Mouse (Mus musculus): ENCODE measurements around the gene Appl1. TPM values are rescaled to one million over a fixed set of nuclear protein-coding genes. Genes with fewer than 3 reads are reported as not detected.

Gene Appl1
- polyA plus RNA-seq, 1 experiment from 2014 or later, result 31.7 TPM

GRCm38 (mm10) chr14:26887244-26887643, 83.8 kb downstream of the Appl1 start:
- no peaks in the 10 kb centered on the region for H3K36me3 ChIP-seq (replicated peaks)
- H3K27me3 ChIP-seq (replicated peaks; ENCODE audit: low read depth, poor library complexity, severe bottlenecking), result no peaks in the 10 kb centered on the region
- no peak overlapping the region for H3K27ac ChIP-seq (replicated peaks)
- no peaks in the 10 kb centered on the region for H3K4me1 ChIP-seq
- H3K4me3 ChIP-seq, result no peak overlapping the region
- H3K9me3 ChIP-seq, result no peaks in the 10 kb centered on the region
- no peak for DNase-seq (ENCODE audit: low spot score)
- 83% methylated on average over 3 of the region's 3 CpGs for WGBS

GRCm38 (mm10) chr14:26881700-26882099, 89.3 kb downstream of the Appl1 start:
- H3K36me3 ChIP-seq (replicated peaks), result no peaks in the 10 kb centered on the region
- no peak overlapping the region for H3K4me3 ChIP-seq
- no peak for DNase-seq (ENCODE audit: low spot score)
- no peaks in the 10 kb centered on the region for H3K9me3 ChIP-seq
- H3K4me1 ChIP-seq, result no peaks in the 10 kb centered on the region
- H3K27ac ChIP-seq (replicated peaks), result no peak overlapping the region
- H3K27me3 ChIP-seq (replicated peaks; ENCODE audit: low read depth, poor library complexity, severe bottlenecking), result no peaks in the 10 kb centered on the region
- 86% methylated on average over 5 of the region's 5 CpGs for WGBS

GRCm38 (mm10) chr14:26879976-26880375, 91.1 kb downstream of the Appl1 start:
- 74% methylated on average over 2 of the region's 2 CpGs for WGBS
- Histone ChIP-seq H3K9me3 (no peaks in the 10 kb centered on the region), H3K27ac (replicated peaks) (no peak overlapping the region), H3K4me1 (no peaks in the 10 kb centered on the region), H3K4me3 (no peak overlapping the region), H3K36me3 (replicated peaks) (no peaks in the 10 kb centered on the region), H3K27me3 (replicated peaks; ENCODE audit: low read depth, poor library complexity, severe bottlenecking) (no peaks in the 10 kb centered on the region)
- DNase-seq (ENCODE audit: low spot score), result no peak

GRCm38 (mm10) chr14:26878756-26879155, 92.3 kb downstream of the Appl1 start:
- no peaks in the 10 kb centered on the region for H3K36me3 ChIP-seq (replicated peaks)

More at GRCm38 (mm10) chr14:26878756-26879155, 92.3 kb downstream of the Appl1 start:
- no peak for DNase-seq (ENCODE audit: low spot score)
- H3K27me3 ChIP-seq (replicated peaks; ENCODE audit: low read depth, poor library complexity, severe bottlenecking), result no peaks in the 10 kb centered on the region
- WGBS, result 80% methylated on average over 4 of the region's 4 CpGs
- H3K27ac ChIP-seq (replicated peaks), result no peak overlapping the region
- H3K4me1 ChIP-seq, result no peaks in the 10 kb centered on the region
- no peaks in the 10 kb centered on the region for H3K9me3 ChIP-seq
- no peak overlapping the region for H3K4me3 ChIP-seq

Other genes with a start within 250 kb of the Appl1 start
- gene Asb14, start 76.7 kb downstream of the Appl1 start, polyA plus RNA-seq (2016; fragmentation: Nextera tagmentation; extraction: Ambion mirVana), result not detected in 2 replicates
- 3.4 and 3.9 TPM in 2 replicates for gene Hesx1, start 23.2 kb upstream of the Appl1 start, polyA plus RNA-seq (2016; fragmentation: Nextera tagmentation; extraction: Ambion mirVana)
- 9.6 and 10.1 TPM in 2 replicates for gene Il17rd, start 67.7 kb upstream of the Appl1 start, polyA plus RNA-seq (2016; fragmentation: Nextera tagmentation; extraction: Ambion mirVana)
- gene Arhgef3, start 143.7 kb upstream of the Appl1 start, polyA plus RNA-seq (2016; fragmentation: Nextera tagmentation; extraction: Ambion mirVana), result 3.8 and 4.0 TPM in 2 replicates